Mouse (Mus musculus) intestine, embryonic 16.5 days (tissue): Measurements from ENCODE around the gene Xcr1. TPM values are rescaled to one million over a fixed set of nuclear protein-coding genes. Genes with fewer than 3 reads are reported as not detected.

Experiments
- ATAC-seq: fragments of 200-750 bp; cut with Nextera tagmentation; 2 replicates; pipeline ENCODE4 v1.8.0; 2017; ENCODE audit warnings: moderate TSS enrichment, moderate library complexity
- H3K27ac ChIP-seq: fragments of 300-500 bp; sonication (generic); 2 replicates; pipeline ENCODE4 v1.5.1; 2014; ENCODE audit warnings: mild to moderate bottlenecking, low read length
- H3K27me3 ChIP-seq: fragments of 300-500 bp; sonication (generic); replicated peaks from 2 replicates; pipeline ENCODE4 v1.6.1; 2014; ENCODE audit warnings: low read length, control low read depth, mixed read lengths; ENCODE audit not compliant: control insufficient read depth, insufficient read depth
- H3K36me3 ChIP-seq: fragments of 300-500 bp; sonication (generic); 2 replicates; pipeline ENCODE4 v1.6.1; 2014; ENCODE audit warnings: low read length, control low read depth; ENCODE audit not compliant: control insufficient read depth, insufficient read depth
- H3K4me1 ChIP-seq: fragments of 300-500 bp; sonication (generic); 2 replicates; pipeline ENCODE4 v1.6.1; 2014; ENCODE audit warnings: low read length, control low read depth, mixed read lengths; ENCODE audit not compliant: control insufficient read depth, insufficient read depth
- H3K4me2 ChIP-seq: fragments of 300-500 bp; sonication (generic); 2 replicates; pipeline ENCODE4 v1.6.1; 2014; ENCODE audit warnings: low read depth, low read length, control low read depth
- H3K4me3 ChIP-seq: fragments of 300-500 bp; sonication (generic); 2 replicates; pipeline ENCODE4 v1.5.1; 2014; ENCODE audit warnings: mild to moderate bottlenecking, low read length
- H3K9ac ChIP-seq: fragments of 300-500 bp; sonication (generic); 2 replicates; pipeline ENCODE4 v1.6.1; 2014; ENCODE audit warnings: low read depth, low read length
- H3K9me3 ChIP-seq: fragments of 300-500 bp; sonication (generic); 2 replicates; pipeline ENCODE4 v1.6.1; 2016; ENCODE audit warnings: low read length, control low read depth; ENCODE audit not compliant: control insufficient read depth
- WGBS: fragments of 180-500 bp; shearing (Covaris S2); extraction: QIAGEN DNeasy Blood & Tissue Kit; methylation state at CpG from one replicate; pipeline ENCODE4 v1.1.7; 2014; 5-methylcytosine and 5-hydroxymethylcytosine counted together
- polyA plus RNA-seq: library from polyadenylated mRNA; unstranded; fragments of >200 nt; fragmentation: Nextera tagmentation; extraction: Ambion mirVana; gene quantifications from 2 replicates; pipeline ENCODE4 v1.2.1, GENCODE M21; 2015

The Xcr1 gene
- polyA plus RNA-seq, 1 experiment from 2014 or later: 0.02 TPM

DNA sequence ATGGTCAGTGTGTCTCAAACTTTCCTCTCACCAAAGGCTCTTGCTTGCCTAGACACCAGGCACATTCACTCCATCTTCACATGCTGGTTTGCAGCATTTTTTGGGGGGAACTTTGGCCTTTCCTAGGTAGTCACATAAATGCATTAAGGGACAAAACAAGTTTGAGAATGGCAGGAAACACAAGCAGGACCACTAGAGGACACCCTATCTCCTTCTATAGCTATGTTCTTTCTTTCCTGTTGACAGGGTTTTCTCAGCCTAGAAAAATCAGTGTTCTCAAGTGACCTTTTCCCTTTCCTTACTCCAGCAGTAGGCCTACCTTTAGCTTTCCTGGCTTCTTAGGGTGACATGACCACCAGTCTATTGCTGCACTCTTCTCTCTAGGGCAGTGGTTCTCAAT is 58.9 kb downstream of the Xcr1 start:
- no peaks in the 10 kb centered on the region for H3K4me1 ChIP-seq
- no peaks in the 10 kb centered on the region for H3K27me3 ChIP-seq
- H3K4me2 ChIP-seq: no peak overlapping the region
- H3K4me3 ChIP-seq: no peak overlapping the region
- H3K9me3 ChIP-seq: no peaks in the 10 kb centered on the region
- no peak overlapping the region for H3K27ac ChIP-seq
- H3K9ac ChIP-seq: no peak overlapping the region
- peaks cover 4% of the 10 kb centered on the region; the same call in 1 of the 2 replicates for H3K36me3 ChIP-seq
- ATAC-seq: no peak

DNA sequence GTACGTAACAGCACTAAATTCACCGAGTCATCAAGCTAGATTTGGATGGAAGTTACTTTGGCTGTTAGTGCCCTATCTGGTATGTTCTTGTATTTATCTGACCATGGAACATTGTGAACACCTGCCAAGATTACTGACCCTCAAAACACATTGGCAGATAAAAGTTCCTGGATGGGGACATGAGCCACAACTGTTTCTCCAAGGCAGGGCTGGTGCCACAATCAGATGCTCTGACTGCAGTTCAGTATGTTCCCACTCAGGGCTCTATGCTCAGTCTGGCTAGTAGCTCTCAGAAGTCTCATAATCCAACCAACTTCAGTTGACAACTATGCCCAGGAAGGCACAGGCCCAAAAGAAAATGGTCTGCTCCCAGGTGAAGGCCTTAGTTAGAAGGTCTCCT is 59.4 kb downstream of the Xcr1 start:
- no peaks in the 10 kb centered on the region for H3K27me3 ChIP-seq
- no peak overlapping the region for H3K4me3 ChIP-seq
- no peak overlapping the region for H3K9ac ChIP-seq
- WGBS: 96% methylated on average over 2 of the region's 2 CpGs
- no peak overlapping the region for H3K27ac ChIP-seq
- H3K36me3 ChIP-seq: peaks cover 4% of the 10 kb centered on the region; the same call in 1 of the 2 replicates
- no peak overlapping the region for H3K4me2 ChIP-seq
- no peak for ATAC-seq
- no peaks in the 10 kb centered on the region for H3K4me1 ChIP-seq
- H3K9me3 ChIP-seq: no peaks in the 10 kb centered on the region

Other genes starting within 250 kb of the Xcr1 start
- 0.57 and 0.76 TPM in 2 replicates for gene Slc6a20b, start 229.5 kb downstream of the Xcr1 start, polyA plus RNA-seq
- gene Ccr9, start 183.6 kb downstream of the Xcr1 start, polyA plus RNA-seq: 0.70 and 1.4 TPM in 2 replicates
- 32.5 and 39.9 TPM in 2 replicates for gene Slc6a20a, start 183.1 kb downstream of the Xcr1 start, polyA plus RNA-seq
- 33.5 and 36.7 TPM in 2 replicates for gene Lztfl1, start 144.3 kb downstream of the Xcr1 start, polyA plus RNA-seq
- gene Cxcr6, start 55.6 kb downstream of the Xcr1 start, polyA plus RNA-seq: 1.8 and 2.0 TPM in 2 replicates
- 8.5 and 11.4 TPM in 2 replicates for gene Fyco1, start 10.1 kb downstream of the Xcr1 start, polyA plus RNA-seq
- 3.7 and 4.0 TPM in 2 replicates for gene Ccr1, start 106.7 kb upstream of the Xcr1 start, polyA plus RNA-seq
- gene Ccr1l1, start 116.4 kb upstream of the Xcr1 start, polyA plus RNA-seq: not detected in 2 replicates
- gene Ccr3, start 159.9 kb upstream of the Xcr1 start, polyA plus RNA-seq: 0.13 and 0.15 TPM in 2 replicates
- 4.0 and 4.2 TPM in 2 replicates for gene Ccr2, start 239.9 kb upstream of the Xcr1 start, polyA plus RNA-seq